Mouse (Mus musculus): ENCODE data around the gene Ddx59.

GRCm38 (mm10) chr1:136462443-136462842, 47.4 kb downstream of the Ddx59 start:
- TF ChIP-seq CTCF (IDR thresholded peaks at IDR 0.05; ENCODE audit: low read depth, low read length), result no peak
- no peak for TF ChIP-seq POLR2A (IDR thresholded peaks at IDR 0.05; ENCODE audit: borderline replicate concordance, low read depth, low read length)
